Mouse (Mus musculus) midbrain, embryonic 13.5 days (tissue): ENCODE results near the gene Sympk. TPM values are rescaled to one million over a fixed set of nuclear protein-coding genes. Genes with fewer than 3 reads are reported as not detected.

Experiments
- ATAC-seq: fragments of 200-750 bp; cut with Nextera tagmentation; 2 replicates; pipeline ENCODE4 v1.8.0; 2017; ENCODE audit warnings: mild to moderate bottlenecking, moderate TSS enrichment, moderate library complexity
- H3K27ac ChIP-seq: fragments of 300-500 bp; sonication (generic); 2 replicates; pipeline ENCODE4 v1.5.1; 2015; ENCODE audit warnings: inconsistent platforms, mild to moderate bottlenecking, moderate library complexity
- H3K27me3 ChIP-seq: fragments of 300-500 bp; sonication (generic); 2 replicates; pipeline ENCODE4 v1.6.1; 2015; ENCODE audit warnings: mild to moderate bottlenecking, inconsistent platforms
- H3K36me3 ChIP-seq: fragments of 300-500 bp; sonication (generic); 2 replicates; pipeline ENCODE4 v1.6.1; 2015; ENCODE audit warnings: mild to moderate bottlenecking, inconsistent platforms
- H3K4me1 ChIP-seq: fragments of 300-500 bp; sonication (generic); replicated peaks from 2 replicates; pipeline ENCODE4 v1.6.1; 2015; ENCODE audit warnings: inconsistent platforms
- H3K4me2 ChIP-seq: fragments of 300-500 bp; sonication (generic); replicated peaks from 2 replicates; pipeline ENCODE4 v1.6.1; 2015; ENCODE audit warnings: moderate library complexity, mild to moderate bottlenecking, inconsistent platforms
- H3K4me3 ChIP-seq: fragments of 300-500 bp; sonication (generic); replicated peaks from 2 replicates; pipeline ENCODE4 v1.5.1; 2015; ENCODE audit warnings: mild to moderate bottlenecking, inconsistent platforms
- H3K9ac ChIP-seq: fragments of 300-500 bp; sonication (generic); replicated peaks from 2 replicates; pipeline ENCODE4 v1.6.1; 2015; ENCODE audit warnings: mild to moderate bottlenecking, inconsistent platforms
- H3K9me3 ChIP-seq: fragments of 300-500 bp; sonication (generic); 2 replicates; pipeline ENCODE4 v1.6.1; 2016; ENCODE audit warnings: mild to moderate bottlenecking, inconsistent platforms
- WGBS: fragments of 180-500 bp; shearing (Covaris S2); methylation state at CpG from one replicate; pipeline ENCODE4 v1.1.7; 2015; 5-methylcytosine and 5-hydroxymethylcytosine counted together
- polyA plus RNA-seq: library from polyadenylated mRNA; unstranded; fragments of >200 nt; fragmentation: Nextera tagmentation; extraction: Ambion mirVana; gene quantifications from 2 replicates; pipeline ENCODE4 v1.2.1, GENCODE M21; 2015

The Sympk gene
- polyA plus RNA-seq: 31.8 and 37.2 TPM in 2 replicates

GRCm38 (mm10) chr7:19024096-19024506, at the start of gene Sympk:
TSS of gene Sympk (plus strand) at chr7:19024377.
- WGBS: 0% methylated on average over 40 of the region's 50 CpGs
- H3K36me3 ChIP-seq: peaks cover 6% of the 10 kb centered on the region
- peak; percentile 97 for ATAC-seq

GRCm38 (mm10) chr7:18978381-18978780, 45.8 kb upstream of the Sympk start:
- ATAC-seq: no peak
- H3K27me3 ChIP-seq: no peaks in the 10 kb centered on the region
- H3K4me2 ChIP-seq: no peak overlapping the region
- WGBS: 95% methylated on average over 9 of the region's 9 CpGs
- H3K27ac ChIP-seq: no peak overlapping the region
- H3K4me3 ChIP-seq: no peak overlapping the region
- H3K9ac ChIP-seq: no peak overlapping the region
- H3K36me3 ChIP-seq: no peaks in the 10 kb centered on the region
- H3K4me1 ChIP-seq: no peaks in the 10 kb centered on the region
- no peaks in the 10 kb centered on the region for H3K9me3 ChIP-seq

More at GRCm38 (mm10) chr7:19024096-19024506, at the start of gene Sympk:
- Histone ChIP-seq H3K9ac (peak within 1 kb of the TSS; percentile 92), H3K4me3 (peak within 1 kb of the TSS; percentile 95), H3K4me1 (peaks cover 22% of the 10 kb centered on the region), H3K27me3 (peaks cover 40% of the 10 kb centered on the region), H3K4me2 (peak within 1 kb of the TSS; percentile 93), H3K27ac (peak within 1 kb of the TSS; percentile 56), H3K9me3 (no peaks in the 10 kb centered on the region)

- Histone ChIP-seq H3K9ac (no peak overlapping the region), H3K9me3 (no peaks in the 10 kb centered on the region), H3K4me3 (no peak overlapping the region), H3K36me3 (no peaks in the 10 kb centered on the region), H3K27me3 (no peaks in the 10 kb centered on the region), H3K4me2 (no peak overlapping the region), H3K27ac (no peak overlapping the region), H3K4me1 (peaks cover 9% of the 10 kb centered on the region)
- no peak for ATAC-seq
- 72% methylated on average over 2 of the region's 2 CpGs for WGBS
Observed at GRCm38 (mm10) chr7:18986503-18986902, 37.7 kb upstream of the Sympk start.

GRCm38 (mm10) chr7:18987100-18987499, 37.1 kb upstream of the Sympk start, which contains the start of gene Nanos2:
TSS of gene Nanos2 (plus strand) at chr7:18987400.
- Histone ChIP-seq H3K4me1 (peaks cover 15% of the 10 kb centered on the region), H3K4me3 (no peak within 1 kb of the TSS), H3K4me2 (no peak within 1 kb of the TSS), H3K27ac (no peak within 1 kb of the TSS), H3K9me3 (no peaks in the 10 kb centered on the region), H3K27me3 (0 out of 2 replicates have a peak, but pooled peaks cover 4% of the 10 kb centered on the region), H3K36me3 (no peaks in the 10 kb centered on the region), H3K9ac (no peak within 1 kb of the TSS)
- WGBS: 69% methylated on average over 2 of the region's 2 CpGs
- ATAC-seq: no peak

- peaks cover 10% of the 10 kb centered on the region for H3K27me3 ChIP-seq
- H3K9me3 ChIP-seq: no peaks in the 10 kb centered on the region
- 75% methylated on average over 13 of the region's 13 CpGs for WGBS
- H3K4me1 ChIP-seq: peaks cover 22% of the 10 kb centered on the region
- ATAC-seq: no peak
- no peak overlapping the region for H3K4me3 ChIP-seq
- no peaks in the 10 kb centered on the region for H3K36me3 ChIP-seq
- H3K27ac ChIP-seq: no peak overlapping the region
- no peak overlapping the region for H3K9ac ChIP-seq
- H3K4me2 ChIP-seq: no peak overlapping the region
Observed at GRCm38 (mm10) chr7:18987747-18988146, 36.4 kb upstream of the Sympk start.

GRCm38 (mm10) chr7:18988780-18989179, 35.4 kb upstream of the Sympk start:
- H3K36me3 ChIP-seq: no peaks in the 10 kb centered on the region; the same call in 1 of the 2 replicates
- 75% methylated on average over 6 of the region's 6 CpGs for WGBS
- H3K27ac ChIP-seq: no peak overlapping the region
- H3K4me2 ChIP-seq: no peak overlapping the region
- H3K4me1 ChIP-seq: peaks cover 32% of the 10 kb centered on the region
- H3K9ac ChIP-seq: no peak overlapping the region
- H3K27me3 ChIP-seq: peaks cover 20% of the 10 kb centered on the region
- no peaks in the 10 kb centered on the region for H3K9me3 ChIP-seq
- no peak overlapping the region for H3K4me3 ChIP-seq
- ATAC-seq: no peak

- H3K9ac ChIP-seq: peak overlapping the region; percentile 56
- H3K27me3 ChIP-seq: peaks cover 21% of the 10 kb centered on the region
- H3K9me3 ChIP-seq: no peaks in the 10 kb centered on the region
- 4% methylated on average over 5 of the region's 5 CpGs for whole genome bisulfite sequencing
- peak overlapping the region; percentile 82 for H3K4me2 ChIP-seq
- H3K27ac ChIP-seq: peak overlapping the region; percentile 92
- no peaks in the 10 kb centered on the region; the same call in 1 of the 2 replicates for H3K36me3 ChIP-seq
- peak overlapping the region; percentile 61 for H3K4me3 ChIP-seq
- ATAC-seq: no peak; the same call in 1 of the 2 replicates
- peaks cover 42% of the 10 kb centered on the region for H3K4me1 ChIP-seq
Observed at GRCm38 (mm10) chr7:18989995-18990394, 34.2 kb upstream of the Sympk start.

- peak; percentile 94 for ATAC-seq
- H3K4me2 ChIP-seq: peak within 1 kb of the TSS; percentile 82
- H3K27ac ChIP-seq: peak within 1 kb of the TSS; percentile 92
- H3K4me1 ChIP-seq: peaks cover 48% of the 10 kb centered on the region
- no peaks in the 10 kb centered on the region for H3K9me3 ChIP-seq
- H3K36me3 ChIP-seq: no peaks in the 10 kb centered on the region; the same call in 1 of the 2 replicates
- under 1% methylated on average over 36 of the region's 37 CpGs for WGBS
- peaks cover 21% of the 10 kb centered on the region for H3K27me3 ChIP-seq
- peak within 1 kb of the TSS; percentile 61 for H3K4me3 ChIP-seq
- H3K9ac ChIP-seq: peak within 1 kb of the TSS; percentile 79
Observed at GRCm38 (mm10) chr7:18990601-18991295, 33.4 kb upstream of the Sympk start, which contains the start of gene Mypop. TSS of gene Mypop (plus strand) at chr7:18991245.

- Histone ChIP-seq H3K36me3 (peaks cover 9% of the 10 kb centered on the region), H3K4me2 (peak overlapping the region; percentile 82), H3K4me1 (peaks cover 48% of the 10 kb centered on the region), H3K27me3 (peaks cover 21% of the 10 kb centered on the region), H3K27ac (peak overlapping the region; percentile 44), H3K4me3 (peak overlapping the region; percentile 61), H3K9me3 (no peaks in the 10 kb centered on the region), H3K9ac (peak overlapping the region; percentile 79)
- peak; percentile 29; the same call in 1 of the 2 replicates for ATAC-seq
- under 1% methylated on average over 59 of the region's 59 CpGs for WGBS
Observed at GRCm38 (mm10) chr7:18991660-18992293, 32.4 kb upstream of the Sympk start.

- ATAC-seq: no peak
- Histone ChIP-seq H3K9me3 (no peaks in the 10 kb centered on the region), H3K27me3 (peaks cover 21% of the 10 kb centered on the region), H3K27ac (peak overlapping the region; percentile 44), H3K4me3 (peak overlapping the region; percentile 61), H3K4me2 (peak overlapping the region; percentile 82), H3K36me3 (peaks cover 9% of the 10 kb centered on the region), H3K4me1 (peaks cover 48% of the 10 kb centered on the region), H3K9ac (peak overlapping the region; percentile 79)
- WGBS: 3% methylated on average over 31 of the region's 31 CpGs
Observed at GRCm38 (mm10) chr7:18992294-18992675, 31.9 kb upstream of the Sympk start.

GRCm38 (mm10) chr7:18993036-18993435, 31.1 kb upstream of the Sympk start:
- H3K4me1 ChIP-seq: peaks cover 48% of the 10 kb centered on the region
- WGBS: 89% methylated on average over 5 of the region's 5 CpGs

GRCm38 (mm10) chr7:18998835-18999234, 25.3 kb upstream of the Sympk start:
- Histone ChIP-seq H3K27ac (no peak overlapping the region), H3K9me3 (no peaks in the 10 kb centered on the region), H3K4me1 (peaks cover 47% of the 10 kb centered on the region), H3K4me2 (no peak overlapping the region), H3K27me3 (0 out of 2 replicates have a peak, but pooled peaks cover under 1% of the 10 kb centered on the region), H3K36me3 (peaks cover 17% of the 10 kb centered on the region), H3K4me3 (no peak overlapping the region), H3K9ac (0 out of 2 replicates have a peak overlapping the region, but pooled peaks have one; percentile 14)
- 35% methylated on average over 9 of the region's 9 CpGs for WGBS
- no peak for ATAC-seq

More at GRCm38 (mm10) chr7:18993036-18993435, 31.1 kb upstream of the Sympk start:
- Histone ChIP-seq H3K4me2 (peak overlapping the region; percentile 82), H3K9ac (peak overlapping the region; percentile 7; the same call in 1 of the 2 replicates), H3K27ac (no peak overlapping the region), H3K27me3 (peaks cover 21% of the 10 kb centered on the region), H3K36me3 (peaks cover 9% of the 10 kb centered on the region), H3K9me3 (no peaks in the 10 kb centered on the region), H3K4me3 (peak overlapping the region; percentile 61)
- no peak for ATAC-seq
